Mouse (Mus musculus) liver, embryonic 14.5 days (tissue): ENCODE data around the gene Olfr6. TPM values are rescaled to one million over a fixed set of nuclear protein-coding genes. Genes with fewer than 3 reads are reported as not detected.

Experiments
- ATAC-seq: fragments of 200-750 bp; cut with Nextera tagmentation; 2 replicates; pipeline ENCODE4 v1.8.0; 2017; ENCODE audit warnings: moderate number of reproducible peaks, mild to moderate bottlenecking, moderate library complexity; ENCODE audit not compliant: insufficient read depth
- DNase-seq, 3 experiments: peaks; one replicate each; pipeline ENCODE4 v3.0.0-alpha.2; 2012 to 2013; ENCODE audit warnings: low read depth in 3 of 3, low spot score in 3 of 3
- H3K27ac ChIP-seq: fragments of 300-500 bp; sonication (generic); 2 replicates; pipeline ENCODE4 v1.5.1; 2014; ENCODE audit warnings: moderate library complexity, mild to moderate bottlenecking, control low read depth, inconsistent platforms
- H3K27me3 ChIP-seq: fragments of 300-500 bp; sonication (generic); 2 replicates; pipeline ENCODE4 v1.6.1; 2014; ENCODE audit warnings: mild to moderate bottlenecking, low read length, moderate library complexity; ENCODE audit not compliant: control insufficient read depth, insufficient read depth
- H3K36me3 ChIP-seq: fragments of 300-500 bp; sonication (generic); replicated peaks from 2 replicates; pipeline ENCODE4 v1.6.1; 2014; ENCODE audit warnings: low read depth; ENCODE audit not compliant: control insufficient read depth, insufficient read depth
- H3K4me1 ChIP-seq, 2 experiments: fragments of 200-500 bp in 1 of 2; fragments of 300-500 bp in 1 of 2; sonication (generic) in 1 of 2; replicated peaks; 2 replicates each; pipeline ENCODE4 v1.6.1; 2012 to 2014; ENCODE audit warnings: antibody characterized with exemption in 1 of 2, inconsistent platforms in 1 of 2, low read length in 1 of 2; ENCODE audit not compliant: control insufficient read depth in 2 of 2, insufficient read depth in 2 of 2
- H3K4me2 ChIP-seq: fragments of 300-500 bp; sonication (generic); 2 replicates; pipeline ENCODE4 v1.6.1; 2014; ENCODE audit warnings: low read depth, mild to moderate bottlenecking, control low read depth, moderate library complexity
- H3K4me3 ChIP-seq, 2 experiments: fragments of 200-500 bp in 1 of 2; fragments of 300-500 bp in 1 of 2; sonication (generic) in 1 of 2; 2 replicates each; pipeline ENCODE4 v1.5.1; 2012 to 2014; ENCODE audit warnings: low read depth in 2 of 2, low read length in 2 of 2, mild to moderate bottlenecking in 2 of 2, control low read depth in 1 of 2, inconsistent platforms in 1 of 2, moderate library complexity in 1 of 2; ENCODE audit not compliant: insufficient read depth in 1 of 2
- H3K9ac ChIP-seq: fragments of 300-500 bp; sonication (generic); replicated peaks from 2 replicates; pipeline ENCODE4 v1.6.1; 2014; ENCODE audit warnings: mild to moderate bottlenecking, control low read depth, moderate library complexity
- H3K9me3 ChIP-seq: fragments of 300-500 bp; sonication (generic); 2 replicates; pipeline ENCODE4 v1.6.1; 2016; ENCODE audit warnings: low read length, mixed read lengths; ENCODE audit not compliant: control insufficient read depth
- CTCF ChIP-seq: IDR thresholded peaks from 2 replicates; pipeline ENCODE4 v1.5.1; 2016; ENCODE audit warnings: antibody characterized with exemption, low read depth, control low read depth
- EP300 ChIP-seq: IDR thresholded peaks from 2 replicates; pipeline ENCODE4 v1.6.1; 2016; ENCODE audit warnings: antibody characterized with exemption, low read depth
- WGBS: fragments of 180-500 bp; shearing (Covaris S2); extraction: QIAGEN DNeasy Blood & Tissue Kit; methylation state at CpG from one replicate; pipeline ENCODE4 v1.1.7; 2014; ENCODE audit not compliant: insufficient replicate concordance; 5-methylcytosine and 5-hydroxymethylcytosine counted together
- polyA plus RNA-seq, 2 experiments: library from polyadenylated mRNA; depleted of rRNA in 1 of 2; stranded (reverse) in 1 of 2; unstranded in 1 of 2; fragments of >200 nt; fragmentation: Nextera tagmentation in 1 of 2; extraction: Ambion mirVana in 1 of 2; gene quantifications; 2 replicates each; pipeline versions ENCODE4 v1.2.1 to v1.2.3; 2012 to 2014

The Olfr6 gene
- polyA plus RNA-seq (2012; rRNA removed) = not detected in 2 replicates
- not detected in 2 replicates for polyA plus RNA-seq (2014; fragmentation: Nextera tagmentation; extraction: Ambion mirVana)

DNA sequence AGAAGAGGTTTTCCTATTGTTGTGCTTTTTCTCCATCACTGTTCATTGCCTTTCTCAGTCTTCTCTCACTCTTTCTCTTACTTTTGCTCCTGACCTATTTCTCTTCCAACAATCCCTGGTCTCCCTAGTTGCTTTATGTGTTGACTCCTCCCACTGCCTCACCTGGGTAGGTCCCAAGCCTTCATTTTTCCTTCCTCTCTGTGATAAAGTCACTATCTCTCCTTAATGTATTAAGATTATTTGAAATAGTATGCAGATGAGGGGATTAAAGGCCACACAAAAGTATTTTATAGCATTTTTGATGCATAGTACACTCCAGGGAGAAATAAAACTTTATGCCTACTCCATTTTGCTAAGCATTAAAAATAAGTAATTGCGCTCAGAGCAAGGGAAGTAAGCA, at the start of gene Olfr6:
Gene Olfr6, minus strand, starts transcription at position 101 of the 400 bp plus-strand sequence.
- no peaks in the 10 kb centered on the region for H3K9me3 ChIP-seq
- H3K27ac ChIP-seq = no peak within 1 kb of the TSS
- no peaks in the 10 kb centered on the region for H3K36me3 ChIP-seq
- no peak for TF ChIP-seq CTCF
- no peak for TF ChIP-seq EP300
- no peaks in the 10 kb centered on the region for H3K27me3 ChIP-seq
- no peak within 1 kb of the TSS for H3K4me3 ChIP-seq
- no peak for DNase-seq
- ATAC-seq = no peak
- no peak within 1 kb of the TSS for H3K9ac ChIP-seq
- 58% methylated on average over 1 of the region's 1 CpGs for WGBS
- no peaks in the 10 kb centered on the region for H3K4me1 ChIP-seq
- H3K4me2 ChIP-seq = no peak within 1 kb of the TSS

DNA sequence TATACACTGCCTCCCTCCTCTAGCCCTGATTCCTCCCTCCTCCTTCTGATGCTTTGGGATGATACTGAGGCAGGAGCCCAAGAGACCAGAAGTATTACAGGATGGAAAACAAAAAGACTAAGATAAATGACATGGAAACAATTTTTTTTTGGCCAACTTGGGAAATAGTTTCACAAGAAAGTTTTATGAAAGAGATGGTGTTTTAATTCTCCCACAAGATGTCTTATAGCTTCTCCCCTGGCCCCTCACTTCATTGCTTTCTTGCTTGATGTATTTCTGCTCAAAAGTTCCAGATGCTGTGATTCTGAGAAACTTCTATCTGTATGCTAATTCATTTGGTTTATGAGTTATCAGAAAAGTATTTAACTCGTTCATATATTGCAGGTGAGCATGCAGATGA, 42.2 kb upstream of the Olfr6 start, which contains the start of gene Olfr2:
Gene Olfr2, minus strand, starts transcription at position 101 of the 400 bp plus-strand sequence.
- Histone ChIP-seq H3K4me3 (no peak within 1 kb of the TSS), H3K27me3 (no peaks in the 10 kb centered on the region), H3K9me3 (no peaks in the 10 kb centered on the region), H3K9ac (no peak within 1 kb of the TSS), H3K36me3 (no peaks in the 10 kb centered on the region), H3K4me2 (no peak within 1 kb of the TSS), H3K4me1 (no peaks in the 10 kb centered on the region), H3K27ac (no peak within 1 kb of the TSS)
- no peak for TF ChIP-seq CTCF
- no peak for TF ChIP-seq EP300
- no peak for ATAC-seq
- 25% methylated on average over 1 of the region's 1 CpGs for WGBS
- DNase-seq = no peak

DNA sequence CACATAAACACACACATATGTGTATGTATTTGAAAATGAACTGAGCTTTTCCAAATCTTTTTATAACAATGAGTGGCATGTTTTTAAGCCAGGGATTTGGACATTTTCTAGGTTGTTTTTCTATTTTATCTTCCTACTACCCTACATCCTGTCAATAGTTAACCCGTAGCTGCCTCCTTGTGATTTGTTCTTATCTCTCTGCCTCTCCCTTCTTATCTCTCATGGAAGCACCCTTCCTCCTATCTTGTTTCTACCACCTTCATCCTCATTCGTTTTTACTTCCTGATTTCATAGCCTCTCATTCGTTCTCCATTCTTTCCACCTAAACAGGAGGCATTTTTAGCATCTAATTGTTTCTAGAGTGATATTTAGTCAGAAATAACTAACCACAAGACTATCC, 40.4 kb upstream of the Olfr6 start:
- TF ChIP-seq EP300 = no peak
- no peak for TF ChIP-seq CTCF
- Histone ChIP-seq H3K4me3 (no peak overlapping the region), H3K9me3 (no peaks in the 10 kb centered on the region), H3K36me3 (no peaks in the 10 kb centered on the region), H3K27me3 (no peaks in the 10 kb centered on the region), H3K9ac (no peak overlapping the region), H3K4me1 (no peaks in the 10 kb centered on the region), H3K4me2 (no peak overlapping the region), H3K27ac (no peak overlapping the region)
- no peak for DNase-seq
- no peak for ATAC-seq
- WGBS = 5% methylated on average over 3 of the region's 3 CpGs

DNA sequence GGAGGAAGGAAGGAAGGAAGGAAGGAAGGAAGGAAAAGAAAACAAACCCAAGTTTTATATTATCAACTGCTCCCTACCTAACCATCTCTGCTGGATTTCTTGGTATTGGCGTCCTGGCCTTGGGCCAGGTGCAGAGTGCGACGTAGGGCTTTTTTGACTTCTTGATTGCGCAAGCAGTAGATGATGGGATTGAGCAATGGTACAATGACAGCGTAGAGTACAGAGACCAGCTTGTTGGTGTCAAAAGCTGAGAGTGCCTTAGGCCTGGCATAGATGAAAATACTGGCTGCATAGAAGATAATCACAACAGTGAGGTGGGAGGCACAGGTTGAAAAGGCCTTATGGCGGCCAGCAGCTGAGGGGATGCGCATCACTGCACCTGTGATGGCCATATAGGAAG, 37.1 kb upstream of the Olfr6 start:
- Histone ChIP-seq H3K27ac (no peak overlapping the region), H3K4me1 (no peaks in the 10 kb centered on the region), H3K27me3 (no peaks in the 10 kb centered on the region), H3K4me3 (no peak overlapping the region), H3K9ac (no peak overlapping the region), H3K4me2 (no peak overlapping the region), H3K9me3 (no peaks in the 10 kb centered on the region), H3K36me3 (no peaks in the 10 kb centered on the region)
- no peak for DNase-seq
- ATAC-seq = no peak
- TF ChIP-seq EP300 (no peak), CTCF (no peak)
- WGBS = 74% methylated on average over 7 of the region's 7 CpGs

DNA sequence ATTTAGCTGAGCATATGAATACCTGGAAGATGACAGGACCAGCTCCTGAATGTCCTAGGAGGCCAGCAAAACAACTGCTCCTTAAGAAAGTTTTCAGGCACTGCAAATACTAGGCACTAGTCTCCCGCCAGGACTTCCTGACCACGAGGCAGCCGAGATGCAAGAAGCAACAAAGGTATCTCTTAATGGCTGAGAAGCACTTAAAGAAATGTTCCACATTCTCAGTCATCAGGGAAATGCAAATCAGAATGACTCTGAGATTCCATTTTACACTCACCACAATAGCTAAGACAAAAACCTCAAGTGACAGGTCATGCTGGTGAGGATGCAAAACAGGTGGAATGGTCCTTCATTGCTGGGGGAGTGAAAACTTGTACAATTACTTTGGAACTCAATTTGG, 21.5 kb upstream of the Olfr6 start:
- H3K27ac ChIP-seq = no peak overlapping the region
- H3K36me3 ChIP-seq = no peaks in the 10 kb centered on the region
- H3K27me3 ChIP-seq = no peaks in the 10 kb centered on the region
- TF ChIP-seq EP300 (no peak), CTCF (no peak)
- WGBS = 70% methylated on average over 3 of the region's 3 CpGs
- DNase-seq (no peak), ATAC-seq (no peak)
- H3K9me3 ChIP-seq = no peaks in the 10 kb centered on the region
- H3K4me2 ChIP-seq = no peak overlapping the region
- H3K4me1 ChIP-seq = no peaks in the 10 kb centered on the region
- H3K9ac ChIP-seq = no peak overlapping the region
- H3K4me3 ChIP-seq = no peak overlapping the region
